Mouse (Mus musculus): ENCODE results near the gene Ppp1r13b. TPM values are rescaled to one million over a fixed set of nuclear protein-coding genes. Genes with fewer than 3 reads are reported as not detected.

Ppp1r13b gene
- total and polyA plus RNA-seq, 3 experiments: 0.42 to 2.0 (median 0.64) TPM

DNA sequence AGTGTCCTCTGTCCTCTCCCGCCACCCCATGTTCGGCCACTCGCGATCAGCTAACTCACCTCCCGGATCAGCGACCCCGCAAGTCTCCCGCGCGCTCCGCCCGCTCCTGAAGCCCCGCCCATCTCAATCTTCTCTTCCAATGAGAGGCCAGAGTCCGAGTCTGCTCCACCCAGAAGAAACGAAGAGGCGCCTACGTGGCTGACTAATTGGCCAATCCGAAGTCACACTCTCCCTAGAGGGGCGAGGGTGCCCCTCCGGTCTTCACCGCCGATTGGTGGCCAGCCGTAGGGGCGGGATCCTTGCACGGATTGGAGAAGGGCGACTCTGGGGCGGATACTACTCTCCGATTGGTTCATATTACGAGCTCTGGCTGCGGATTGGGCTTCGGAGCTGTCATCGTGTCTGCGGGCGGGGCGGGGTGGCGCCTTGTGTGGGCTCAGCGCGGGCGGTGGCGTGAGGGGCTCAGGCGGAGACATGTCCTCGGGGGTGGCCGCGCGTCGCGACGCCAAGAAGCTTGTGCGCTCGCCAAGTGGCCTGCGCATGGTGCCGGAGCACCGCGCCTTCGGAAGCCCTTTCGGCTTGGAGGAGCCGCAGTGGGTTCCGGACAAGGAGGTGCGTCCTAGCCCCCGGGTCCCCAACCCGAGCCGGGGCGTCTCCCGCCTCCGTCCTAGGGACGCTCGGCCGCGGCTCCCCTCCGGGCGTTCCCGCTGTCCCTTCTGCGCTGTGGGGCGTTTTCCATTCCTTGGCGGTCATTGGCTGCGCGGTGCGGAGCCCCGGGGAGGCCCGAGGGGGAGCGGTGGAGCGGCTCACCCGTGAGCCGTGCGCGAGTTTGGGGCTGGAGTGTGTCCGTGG lies 93.9 kb downstream of the Ppp1r13b start, which contains the start of the genes Xrcc3 and Zfyve21:
Gene Xrcc3, minus strand, starts transcription at position 108 of the 852 bp plus-strand sequence.
Gene Zfyve21, plus strand, starts transcription at position 405 of the 852 bp plus-strand sequence.
- in situ Hi-C loops (cut with MboI; ENCODE audit: low pct_ligation_motif_present, low pct_unique_long_range_greater_than_20kb, low sequenced_read_pairs): no loop called here
- no peak within 1 kb of the TSS for H3K27ac ChIP-seq (ENCODE audit: insufficient read depth, low read depth)

DNA sequence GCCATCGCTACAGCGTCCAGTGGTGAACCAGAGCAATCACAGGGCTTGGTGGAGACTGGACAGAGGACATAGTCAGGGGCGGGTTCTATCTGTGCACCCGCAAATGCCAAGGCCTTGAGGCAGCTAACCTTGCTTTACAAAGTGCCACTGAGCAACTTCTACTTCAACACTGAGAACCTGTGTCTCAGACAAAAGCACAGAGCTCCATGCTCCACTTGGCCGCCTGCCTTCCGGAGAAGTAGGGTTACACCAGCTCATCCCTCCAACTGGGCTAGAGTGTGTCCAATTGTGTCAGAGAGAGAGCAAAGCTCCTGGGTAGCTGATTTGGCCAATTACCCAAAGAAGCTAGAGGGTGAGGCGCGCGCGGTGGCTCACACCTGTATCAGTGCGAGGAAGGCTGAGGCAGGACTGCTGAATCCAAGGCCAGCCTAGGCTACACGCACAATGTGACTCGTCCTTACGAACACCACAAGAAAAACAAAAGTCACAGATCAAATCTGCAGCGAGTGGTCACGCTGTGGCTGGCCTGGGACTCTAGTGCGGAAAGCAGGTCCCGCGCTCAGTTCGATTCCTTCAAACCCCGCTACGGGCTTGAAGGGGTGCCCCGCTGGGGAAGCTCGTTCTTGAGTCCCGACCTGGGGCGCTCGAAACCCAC lies 94.7 kb downstream of the Ppp1r13b start:
- H3K4me1 ChIP-seq (ENCODE audit: control insufficient read depth in 1 of 2, insufficient read depth in 2 of 2): peaks cover 16 to 37% of the 10 kb centered on the region in 2 experiments
- H3K36me3 ChIP-seq (replicated peaks in 1 of 2; ENCODE audit: control insufficient read depth in 1 of 2, insufficient read depth in 1 of 2, low read length in 1 of 2): peaks cover 19 to 44% of the 10 kb centered on the region in 2 experiments
- in situ Hi-C loops (cut with MboI; ENCODE audit: low pct_ligation_motif_present, low pct_unique_long_range_greater_than_20kb, low sequenced_read_pairs) (no loop called here), dilution Hi-C loops (cut with MboI; ENCODE audit: extremely low pct_ligation_motif_present, extremely low pct_unique_long_range_greater_than_20kb, low sequenced_read_pairs) (no loop called here)
- no peaks in the 10 kb centered on the region for H3K79me2 ChIP-seq (replicated peaks; ENCODE audit: control insufficient read depth, extremely low read depth, insufficient read depth, poor library complexity, severe bottlenecking)
- no peaks in the 10 kb centered on the region for H3K27me3 ChIP-seq (replicated peaks)
- H3K9ac ChIP-seq (ENCODE audit: insufficient read depth, low read depth): peak overlapping the region; percentile 27; the same call in 1 of the 2 replicates
- peak overlapping the region; percentile 63 to 82 (median 71) for H3K4me3 ChIP-seq (replicated peaks in 1 of 3; ENCODE audit: low read depth in 2 of 3, low read length in 2 of 3, poor library complexity in 1 of 3)
- H3K9me3 ChIP-seq (replicated peaks; ENCODE audit: low read length): no peaks in the 10 kb centered on the region
- DNase-seq (ENCODE audit: extremely low read depth): no peak
- H3K4me2 ChIP-seq (ENCODE audit: insufficient read depth, low read depth, poor library complexity, severe bottlenecking): peak overlapping the region; percentile 72
- TF ChIP-seq ZC3H11A (IDR thresholded peaks at IDR 0.05; ENCODE audit: low read depth, low read length) (no peak), CTCF (conservative IDR thresholded peaks at IDR 0.05 in 1 of 2, IDR thresholded peaks at IDR 0.05 in 1 of 2; ENCODE audit: low read depth in 2 of 2, low read length in 2 of 2) (no peak), UBTF (IDR thresholded peaks at IDR 0.05; ENCODE audit: low read depth, low read length) (no peak), MAX (IDR thresholded peaks at IDR 0.05; ENCODE audit: low read length) (no peak), ELF1 (IDR thresholded peaks at IDR 0.05; ENCODE audit: low read depth, low read length) (no peak), MXI1 (IDR thresholded peaks at IDR 0.05; ENCODE audit: low read depth, low read length) (no peak), NRF1 (IDR thresholded peaks at IDR 0.05; ENCODE audit: low read depth, low read length) (no peak), JUN (IDR thresholded peaks at IDR 0.05; ENCODE audit: insufficient read depth, low read depth, low read length) (no peak)
- H3K27ac ChIP-seq (ENCODE audit: insufficient read depth, low read depth): no peak overlapping the region

More for the DNA sequence above, 93.9 kb downstream of the Ppp1r13b start, which contains the start of the genes Xrcc3 and Zfyve21:
- Histone ChIP-seq H3K4me1 (ENCODE audit: control insufficient read depth in 1 of 2, insufficient read depth in 2 of 2) (peaks cover 16 to 37% of the 10 kb centered on the region in 2 experiments), H3K27me3 (replicated peaks) (no peaks in the 10 kb centered on the region), H3K4me2 (ENCODE audit: insufficient read depth, low read depth, poor library complexity, severe bottlenecking) (peak within 1 kb of the TSS; percentile 85), H3K9ac (ENCODE audit: insufficient read depth, low read depth) (peak within 1 kb of the TSS; percentile 84), H3K36me3 (replicated peaks in 1 of 2; ENCODE audit: control insufficient read depth in 1 of 2, insufficient read depth in 1 of 2, low read length in 1 of 2) (peaks cover 12 to 36% of the 10 kb centered on the region in 2 experiments), H3K4me3 (replicated peaks in 1 of 3; ENCODE audit: low read depth in 2 of 3, low read length in 2 of 3, poor library complexity in 1 of 3) (peak within 1 kb of the TSS; percentile 76 to 82 (median 78)), H3K79me2 (replicated peaks; ENCODE audit: control insufficient read depth, extremely low read depth, insufficient read depth, poor library complexity, severe bottlenecking) (no peaks in the 10 kb centered on the region), H3K9me3 (replicated peaks; ENCODE audit: low read length) (no peaks in the 10 kb centered on the region)
- dilution Hi-C loops (cut with MboI; ENCODE audit: extremely low pct_ligation_motif_present, extremely low pct_unique_long_range_greater_than_20kb, low sequenced_read_pairs): no loop called here
- DNase-seq (ENCODE audit: extremely low read depth): peak; percentile 99
- TF ChIP-seq CHD2 (IDR thresholded peaks at IDR 0.05; ENCODE audit: low read length) (peak; percentile 96), JUND (conservative IDR thresholded peaks at IDR 0.05; ENCODE audit: low read depth, low read length) (no peak), POLR2AphosphoS2 (IDR thresholded peaks at IDR 0.05; ENCODE audit: low read depth, low read length) (no peak), KAT2A (IDR thresholded peaks at IDR 0.05; ENCODE audit: insufficient replicate concordance, low read length) (peak; percentile 71; the same call in 1 of the 2 replicates), CHD1 (IDR thresholded peaks at IDR 0.05; ENCODE audit: low read depth, low read length) (no peak), EP300 (IDR thresholded peaks at IDR 0.05; ENCODE audit: low read length) (no peak), MXI1 (IDR thresholded peaks at IDR 0.05; ENCODE audit: low read depth, low read length) (peak; percentile 84; the same call in 1 of the 2 replicates), SMC3 (IDR thresholded peaks at IDR 0.05; ENCODE audit: low read depth, low read length) (no peak), CTCF (conservative IDR thresholded peaks at IDR 0.05 in 1 of 2, IDR thresholded peaks at IDR 0.05 in 1 of 2; ENCODE audit: low read depth in 2 of 2, low read length in 2 of 2) (no peak), MEF2A (IDR thresholded peaks at IDR 0.05; ENCODE audit: borderline replicate concordance, low read depth, low read length) (no peak), MAFK (IDR thresholded peaks at IDR 0.05; ENCODE audit: insufficient replicate concordance, low read length) (no peak), TBP (conservative IDR thresholded peaks at IDR 0.05; ENCODE audit: low read depth, low read length) (no peak), USF2 (conservative IDR thresholded peaks at IDR 0.05; ENCODE audit: low read depth, low read length) (no peak), HCFC1 (IDR thresholded peaks at IDR 0.05; ENCODE audit: low read depth, low read length) (peak; percentile 70), RCOR1 (conservative IDR thresholded peaks at IDR 0.05; ENCODE audit: low read depth, low read length) (no peak), IRF4 (IDR thresholded peaks at IDR 0.05; ENCODE audit: low read depth, low read length) (peak; percentile 43; the same call in 1 of the 2 replicates), TCF12 (IDR thresholded peaks at IDR 0.05; ENCODE audit: low read depth, low read length) (peak; percentile 16; the same call in 1 of the 2 replicates), BHLHE40 (IDR thresholded peaks at IDR 0.05; ENCODE audit: low read depth, low read length) (no peak), POLR2A (IDR thresholded peaks at IDR 0.05; ENCODE audit: low read depth, low read length) (peak; percentile 69), SIN3A (IDR thresholded peaks at IDR 0.05; ENCODE audit: low read length) (peak; percentile 87), NELFE (IDR thresholded peaks at IDR 0.05; ENCODE audit: low read depth, low read length) (peak; percentile 69), MAX (IDR thresholded peaks at IDR 0.05; ENCODE audit: low read length) (peak; percentile 4; the same call in 1 of the 2 replicates), UBTF (IDR thresholded peaks at IDR 0.05; ENCODE audit: low read depth, low read length) (no peak), GABPA (IDR thresholded peaks at IDR 0.05; ENCODE audit: insufficient replicate concordance, low read depth, low read length) (no peak), ELF1 (IDR thresholded peaks at IDR 0.05; ENCODE audit: low read depth, low read length) (peak; percentile 48; the same call in 1 of the 2 replicates), ZMIZ1 (IDR thresholded peaks at IDR 0.05; ENCODE audit: low read depth, low read length) (0 out of 2 replicates have a peak, but pooled peaks have one; percentile 60), ZNF384 (IDR thresholded peaks at IDR 0.05; ENCODE audit: low read depth, low read length) (no peak), JUN (IDR thresholded peaks at IDR 0.05; ENCODE audit: insufficient read depth, low read depth, low read length) (no peak), NRF1 (IDR thresholded peaks at IDR 0.05; ENCODE audit: low read depth, low read length) (peak; percentile 52), ZC3H11A (IDR thresholded peaks at IDR 0.05; ENCODE audit: low read depth, low read length) (no peak), MAZ (IDR thresholded peaks at IDR 0.05; ENCODE audit: low read depth, low read length) (no peak; the same call in none of the 2 replicates), ETS1 (conservative IDR thresholded peaks at IDR 0.05; ENCODE audit: low read depth, low read length) (no peak), USF1 (IDR thresholded peaks at IDR 0.05; ENCODE audit: low read depth, low read length) (no peak), MYC (IDR thresholded peaks at IDR 0.05; ENCODE audit: low read depth, low read length) (no peak), ZKSCAN1 (IDR thresholded peaks at IDR 0.05; ENCODE audit: borderline replicate concordance, low read depth, low read length) (no peak), RAD21 (IDR thresholded peaks at IDR 0.05; ENCODE audit: low read depth, low read length) (no peak), E2F4 (IDR thresholded peaks at IDR 0.05; ENCODE audit: insufficient replicate concordance, low read depth, low read length) (peak; percentile 85; the same call in 1 of the 2 replicates), PAX5 (IDR thresholded peaks at IDR 0.05; ENCODE audit: low read length) (no peak)

Data from CH12.LX (cell line).